Mouse (Mus musculus): ENCODE results near the gene Hes7. TPM values are rescaled to one million over a fixed set of nuclear protein-coding genes. Genes with fewer than 3 reads are reported as not detected.
"Not testable (repeated sequence)": the region's sequence is repeated elsewhere in the genome, so short reads cannot be mapped to it uniquely, and the experiment has no call there.

Gene Hes7
- total RNA-seq, 2 experiments from 2014 or later, result 0.18 to 0.36 TPM

DNA sequence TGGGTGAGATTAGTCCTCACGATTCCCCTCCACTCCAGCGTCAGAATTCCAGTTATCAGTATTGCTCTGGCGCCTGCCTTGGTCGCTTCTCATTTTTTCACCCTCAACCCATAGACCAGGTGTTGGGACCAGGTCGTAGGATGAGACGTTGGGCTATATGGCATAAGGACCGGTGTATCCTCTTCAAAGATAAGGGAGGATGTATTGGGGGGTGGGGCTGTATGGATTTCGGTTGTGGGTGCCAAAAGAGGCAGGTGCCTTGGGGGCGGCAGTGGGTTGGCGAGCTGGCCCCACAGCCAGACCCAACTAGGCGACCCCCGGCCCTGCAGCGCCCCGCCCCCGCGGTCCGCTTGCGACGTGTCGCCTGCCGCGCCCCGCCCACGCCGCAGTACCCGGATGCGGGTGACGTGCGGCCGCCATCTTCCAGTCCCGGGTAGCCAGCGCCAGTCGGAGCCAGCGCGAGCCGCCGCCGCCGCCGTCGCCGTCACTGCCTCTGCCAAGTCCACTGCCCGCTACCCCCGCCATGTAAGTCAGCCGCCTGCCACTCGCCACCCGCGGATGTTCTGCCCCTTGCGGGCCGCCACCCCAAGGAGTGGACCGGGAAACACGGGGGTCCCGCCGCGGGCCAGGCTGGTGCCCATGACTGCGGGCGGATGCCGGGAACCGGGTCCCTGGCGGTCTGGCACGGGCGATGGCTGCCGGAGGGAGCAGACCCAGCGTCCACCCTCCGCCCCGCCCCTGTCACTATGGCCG lies 31.9 kb upstream of the Hes7 start, which contains the start of gene Vamp2:
TSS of gene Vamp2 (plus strand) at position 388 of the 753 bp plus-strand sequence.
- peak; percentile 95 for DNase-seq

DNA sequence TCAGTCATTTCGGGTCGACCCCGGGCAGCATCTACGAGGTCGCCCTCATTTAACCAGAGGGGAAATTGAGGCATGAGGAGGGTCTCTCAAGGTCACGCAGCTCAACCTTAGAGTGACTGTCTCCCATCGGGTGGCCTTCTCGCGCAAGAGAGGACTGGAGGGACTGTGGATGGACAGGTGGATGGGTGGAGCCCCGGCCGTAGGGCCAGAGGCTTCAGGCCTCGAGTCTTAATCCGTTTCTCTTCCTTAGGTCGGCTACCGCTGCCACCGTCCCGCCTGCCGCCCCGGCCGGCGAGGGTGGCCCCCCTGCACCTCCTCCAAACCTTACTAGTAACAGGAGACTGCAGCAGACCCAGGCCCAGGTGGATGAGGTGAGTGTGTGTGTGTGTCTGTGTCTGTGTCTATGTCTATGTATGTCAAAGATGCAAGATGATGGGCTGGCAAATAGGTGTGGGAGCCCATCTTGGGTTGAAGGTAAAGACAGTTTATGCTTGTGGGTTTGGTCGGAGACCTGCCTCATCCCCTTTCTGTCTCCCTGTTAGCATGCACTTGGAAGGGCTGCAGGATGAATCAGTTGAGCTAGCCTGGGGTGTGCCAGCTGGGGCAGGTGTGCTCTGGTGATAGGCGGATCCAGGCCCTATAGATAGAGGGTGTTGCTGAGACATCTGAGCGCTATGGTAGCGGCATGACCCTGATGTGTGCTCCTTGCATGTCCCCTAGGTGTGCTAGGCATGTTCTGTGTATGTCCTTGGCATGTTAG lies 31.2 kb upstream of the Hes7 start:
- DNase-seq, result no peak

DNA sequence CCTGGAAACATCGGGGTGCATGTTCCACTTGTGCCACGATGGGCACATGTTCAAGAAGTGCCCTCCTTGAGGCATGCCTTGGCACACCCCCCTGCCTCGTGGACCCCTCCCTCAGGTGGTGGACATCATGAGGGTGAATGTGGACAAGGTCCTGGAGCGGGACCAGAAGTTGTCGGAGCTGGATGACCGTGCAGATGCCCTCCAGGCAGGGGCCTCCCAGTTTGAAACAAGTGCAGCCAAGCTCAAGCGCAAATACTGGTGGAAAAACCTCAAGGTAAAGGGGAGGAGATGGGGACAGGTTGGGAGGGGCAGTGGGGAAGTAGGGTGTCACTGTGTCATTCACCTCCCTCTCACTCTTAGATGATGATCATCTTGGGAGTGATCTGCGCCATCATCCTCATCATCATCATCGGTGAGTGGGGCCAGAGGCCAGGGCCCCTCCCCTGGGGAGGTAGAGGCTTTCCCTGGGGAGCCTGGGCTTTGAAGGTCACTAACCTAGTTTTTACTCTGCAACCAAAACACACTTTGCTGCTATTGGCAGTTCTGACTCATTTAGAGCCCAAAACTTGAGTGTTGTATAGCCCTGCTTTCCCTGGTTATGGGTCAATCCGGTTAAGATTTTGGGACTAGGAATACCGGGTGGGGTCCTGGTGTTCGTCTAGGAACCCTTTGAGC lies 30.5 kb upstream of the Hes7 start:
- DNase-seq, result peak; percentile 67

DNA sequence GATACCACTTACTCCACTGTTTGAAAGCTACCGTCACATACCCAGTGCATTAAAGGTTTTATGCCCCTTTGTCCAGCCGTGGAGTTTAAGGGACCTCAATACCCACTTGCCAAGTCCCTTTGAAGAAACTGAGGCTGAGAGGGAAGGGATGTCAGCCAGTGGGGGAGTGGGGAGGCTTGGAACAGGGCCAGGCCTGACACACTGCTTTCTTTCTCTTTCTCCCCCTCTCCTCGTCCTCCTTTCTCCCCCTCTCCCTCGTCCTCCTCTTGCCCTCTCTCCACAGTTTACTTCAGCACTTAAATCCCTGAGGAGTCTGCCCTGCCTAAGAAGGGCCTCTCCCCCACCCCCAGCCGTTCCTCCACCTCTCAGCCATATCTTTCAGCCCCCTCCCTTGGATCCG lies 29.8 kb upstream of the Hes7 start:
- no peak for DNase-seq

DNA sequence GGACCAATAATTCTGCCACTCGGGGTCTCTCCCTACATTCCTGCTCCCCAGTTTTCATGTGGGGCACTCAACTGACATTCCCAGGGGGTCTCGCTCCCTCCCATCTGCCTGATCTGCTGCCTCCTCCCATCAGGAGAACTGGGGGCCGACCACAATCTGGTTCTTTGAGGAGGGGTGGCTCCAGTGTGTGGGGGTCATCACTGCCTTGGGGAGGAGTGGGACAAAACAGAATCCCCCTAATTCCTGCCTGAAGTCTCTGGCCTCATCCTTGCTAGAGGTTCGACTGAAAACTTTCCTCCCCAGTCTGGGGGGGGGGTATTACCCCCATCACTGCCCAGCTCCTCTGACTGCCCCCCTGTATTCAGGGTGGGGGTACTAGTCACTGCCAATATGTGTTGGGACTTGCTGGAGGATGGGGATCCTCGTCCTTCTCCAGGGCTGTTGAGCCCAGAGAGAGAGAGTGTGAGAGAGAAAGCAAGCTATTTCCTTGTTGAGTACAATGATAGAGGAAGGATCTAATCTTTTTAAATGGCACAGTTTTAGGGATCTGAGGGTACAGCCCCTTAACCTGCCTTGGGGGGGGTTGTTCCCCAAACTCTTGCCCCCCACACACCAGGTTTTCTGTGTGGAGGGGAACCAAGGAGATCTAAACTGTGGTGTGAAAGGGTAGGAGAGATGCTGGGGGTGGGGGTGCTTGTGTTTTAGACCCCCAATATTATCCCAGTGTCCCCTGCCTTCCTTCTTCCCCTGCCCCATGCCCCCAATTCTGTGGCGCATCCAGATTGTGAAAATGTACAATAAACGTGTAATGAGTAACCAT lies 28.4 kb upstream of the Hes7 start:
- DNase-seq, result no peak

DNA sequence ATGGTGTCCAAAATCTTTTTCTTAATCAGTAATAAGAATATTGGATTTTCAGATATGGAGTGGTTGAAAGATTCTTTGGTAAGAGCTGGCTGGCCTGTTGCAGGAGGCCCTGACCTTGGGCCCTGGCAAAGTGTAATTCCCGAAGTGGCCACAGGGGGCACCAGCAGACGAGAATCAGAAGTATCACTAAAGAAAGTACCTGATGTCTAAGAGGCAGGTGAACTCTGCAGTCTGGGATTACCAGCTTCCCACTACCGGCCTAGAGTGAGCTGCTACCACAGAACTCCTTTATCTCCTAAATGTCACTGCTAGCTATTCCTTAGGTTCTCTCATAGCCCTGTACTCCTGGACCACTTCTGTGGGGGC lies 27.8 kb upstream of the Hes7 start:
- DNase-seq, result peak; percentile 95

DNA sequence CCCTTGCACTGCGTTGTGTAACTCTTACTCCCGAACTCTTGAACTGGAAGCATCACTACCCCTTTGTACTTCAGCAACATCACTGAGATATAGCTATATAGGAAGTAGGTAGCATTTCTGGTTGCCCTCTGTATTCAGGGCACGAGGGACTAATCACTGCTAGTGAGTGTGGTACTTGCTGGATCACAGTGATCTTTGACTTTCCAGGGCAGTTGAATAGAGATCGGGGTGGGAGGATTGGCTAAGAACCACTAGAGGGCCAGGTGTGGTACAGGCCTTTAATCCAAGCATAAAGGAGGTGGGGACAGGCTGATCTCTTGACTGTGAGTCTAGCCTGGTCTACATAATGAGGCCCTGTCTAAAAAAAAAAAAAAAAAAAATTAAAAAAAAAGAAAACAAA lies 27.3 kb upstream of the Hes7 start:
- no peak for DNase-seq

DNA sequence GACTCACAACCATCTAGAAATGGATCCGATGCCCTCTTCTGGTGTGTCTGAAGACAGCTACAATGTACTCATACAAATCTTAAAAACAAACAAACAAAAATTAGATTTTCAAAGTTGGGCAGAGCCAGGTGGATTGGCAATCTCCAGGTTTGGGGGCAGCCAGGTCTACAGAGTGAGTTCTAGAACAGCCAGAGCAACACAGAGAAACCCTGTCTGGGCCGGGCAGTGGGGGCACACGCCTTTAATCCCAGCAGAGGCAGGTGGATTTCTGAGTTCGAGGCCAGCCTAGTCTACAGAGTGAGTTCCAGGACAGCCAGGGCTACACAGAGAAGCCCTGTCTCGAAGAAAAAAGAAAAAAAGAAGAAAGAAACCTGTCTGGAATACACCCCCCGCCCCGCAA lies 26.3 kb upstream of the Hes7 start:
- DNase-seq, result not testable (repeated sequence)

DNA sequence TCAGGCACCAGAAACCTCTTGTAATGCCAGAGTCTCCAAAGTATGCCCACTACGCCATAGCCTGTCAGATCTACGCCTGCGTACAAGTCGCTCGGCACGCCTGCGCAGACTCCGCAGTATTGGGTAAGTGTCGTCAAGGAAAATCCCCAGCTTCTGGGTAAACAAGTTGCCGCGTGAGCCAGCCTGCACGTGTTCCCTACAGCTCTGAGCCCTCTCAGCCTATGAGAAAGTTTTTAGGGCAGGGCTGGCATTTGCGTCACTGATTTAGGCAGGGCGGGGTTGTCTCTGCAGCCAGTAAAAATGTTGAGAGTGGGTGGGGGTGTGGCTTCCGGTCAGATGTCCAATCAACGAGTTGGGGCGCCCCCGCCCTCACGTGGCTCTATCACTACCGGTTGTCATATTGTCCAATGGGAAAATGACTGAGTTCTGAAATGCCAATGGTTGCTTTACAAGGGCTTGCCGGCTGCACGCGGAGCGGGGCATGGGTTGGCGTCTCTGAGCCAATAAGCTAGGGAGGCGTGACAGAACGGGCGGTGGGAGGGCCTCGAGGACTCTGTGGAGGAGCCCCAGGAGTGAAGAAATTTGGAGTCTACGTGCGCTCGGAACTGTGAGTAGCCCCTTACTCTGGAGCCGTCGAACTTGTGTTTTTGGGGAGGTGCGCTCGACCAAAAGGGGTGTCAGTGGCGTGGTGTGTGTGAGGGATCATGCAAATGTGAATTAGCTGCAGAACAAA lies 25.3 kb upstream of the Hes7 start, which contains the start of gene Per1:
TSS of gene Per1 (plus strand) at position 521 of the 733 bp plus-strand sequence.
- peak; percentile 97 for DNase-seq

DNA sequence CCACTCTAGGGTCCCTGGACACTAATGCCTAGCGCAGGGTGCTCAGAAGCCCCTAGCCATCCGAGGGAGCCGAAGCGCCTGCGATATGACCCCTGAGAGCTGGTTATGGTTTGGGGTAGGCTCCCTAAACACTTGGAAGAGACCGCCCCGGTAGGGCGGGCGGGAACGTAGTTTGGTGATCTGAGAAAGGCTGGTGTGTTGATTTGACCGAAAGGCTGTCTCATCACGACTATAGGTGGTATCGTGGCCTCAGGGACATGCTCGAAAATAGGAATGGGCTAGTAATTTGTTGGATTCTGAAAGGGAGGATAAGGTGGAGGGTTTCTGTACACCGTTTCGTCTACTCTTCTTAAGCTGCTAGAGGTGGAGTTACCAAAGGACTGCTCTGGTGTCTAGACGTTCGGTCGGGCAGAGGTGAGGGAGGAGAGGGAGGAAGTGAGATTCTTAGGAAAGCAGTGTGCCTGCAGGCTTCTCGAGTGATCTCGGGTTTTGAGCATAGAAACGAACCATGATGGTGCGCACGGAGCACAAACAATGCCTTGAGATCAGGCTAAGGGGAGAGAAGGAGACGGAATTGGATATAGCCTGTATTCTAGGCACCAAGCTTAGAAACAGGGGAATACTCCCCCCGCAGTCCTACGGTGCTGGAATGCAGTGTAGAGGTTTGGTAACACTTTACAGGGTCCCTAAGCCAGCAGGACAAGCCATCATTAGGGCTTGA lies 24.5 kb upstream of the Hes7 start:
- DNase-seq, result peak; percentile 54

DNA sequence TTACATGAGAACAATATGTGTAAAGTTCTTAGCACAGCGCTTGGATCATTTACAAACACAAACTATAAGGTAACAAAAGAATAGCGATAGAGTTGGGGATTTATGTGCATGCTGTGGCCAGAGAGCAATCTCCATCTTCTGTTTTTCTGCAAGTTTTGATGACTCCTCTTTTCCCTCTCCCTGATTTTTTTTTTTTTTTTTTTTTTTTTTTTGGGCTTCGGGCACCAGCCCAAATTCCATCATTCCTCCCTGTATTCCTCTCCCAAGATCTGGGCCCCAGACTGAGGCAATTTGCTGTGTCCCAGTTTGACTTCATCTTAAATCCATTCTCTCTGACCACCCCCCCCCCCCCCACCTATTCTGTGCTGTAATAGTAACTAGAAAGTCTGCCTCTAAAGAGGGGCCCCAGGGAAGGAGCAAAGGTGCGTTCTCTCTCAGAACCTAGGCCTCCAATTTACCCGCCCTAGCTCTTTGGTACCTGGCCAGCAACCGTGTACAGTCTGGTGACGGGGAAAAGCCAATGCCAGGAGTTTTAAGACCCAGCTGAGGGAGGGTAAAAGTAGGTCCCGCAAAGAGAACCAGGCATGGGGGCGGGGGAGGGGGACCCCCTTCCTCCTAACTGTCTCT lies 23.7 kb upstream of the Hes7 start:
- no peak for DNase-seq

DNA sequence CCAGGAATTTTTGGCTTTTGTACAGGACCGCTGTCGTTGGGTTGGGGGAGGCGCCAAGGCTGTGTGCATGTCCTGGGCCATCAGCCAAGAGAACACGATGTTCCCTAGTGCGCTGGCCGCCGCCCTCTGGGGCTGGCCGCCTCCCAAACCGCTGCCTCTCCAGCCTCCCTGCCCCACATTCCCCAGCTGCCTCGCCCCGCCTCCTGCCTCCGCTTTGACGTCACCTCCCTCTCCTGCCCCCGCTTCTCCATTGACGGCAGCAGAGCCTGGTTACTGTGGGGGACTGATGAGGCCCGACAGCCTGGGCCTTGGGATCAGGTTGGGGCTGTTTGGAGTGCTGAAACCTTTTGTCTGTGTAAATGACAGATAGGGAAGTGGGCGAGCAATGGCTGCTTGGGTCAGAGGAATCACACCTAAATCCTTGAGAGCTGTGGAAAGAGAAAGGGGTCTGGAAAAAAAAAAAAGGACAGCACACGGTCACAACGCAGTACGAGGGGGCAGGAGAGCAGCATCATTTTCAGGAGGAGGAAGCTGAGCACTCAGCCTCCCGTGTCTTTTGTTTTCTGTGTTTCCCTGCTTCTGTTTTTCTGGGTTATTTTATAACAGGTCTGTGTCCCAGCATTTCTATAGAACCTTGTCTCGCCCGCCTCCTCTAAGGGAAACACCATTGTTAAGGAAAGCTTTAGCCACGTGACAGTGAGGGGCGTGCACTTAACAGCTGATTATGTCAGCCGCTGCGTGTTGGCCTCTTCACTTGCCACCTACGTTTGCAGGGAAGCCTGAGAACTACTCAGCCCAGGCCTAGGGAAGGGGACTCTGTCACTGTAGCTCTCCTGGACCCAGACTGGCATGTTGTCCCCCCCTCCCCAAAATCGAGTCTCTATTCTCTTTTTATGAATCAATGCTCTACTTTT lies 23.0 kb upstream of the Hes7 start:
- DNase-seq, result peak; percentile 100

DNA sequence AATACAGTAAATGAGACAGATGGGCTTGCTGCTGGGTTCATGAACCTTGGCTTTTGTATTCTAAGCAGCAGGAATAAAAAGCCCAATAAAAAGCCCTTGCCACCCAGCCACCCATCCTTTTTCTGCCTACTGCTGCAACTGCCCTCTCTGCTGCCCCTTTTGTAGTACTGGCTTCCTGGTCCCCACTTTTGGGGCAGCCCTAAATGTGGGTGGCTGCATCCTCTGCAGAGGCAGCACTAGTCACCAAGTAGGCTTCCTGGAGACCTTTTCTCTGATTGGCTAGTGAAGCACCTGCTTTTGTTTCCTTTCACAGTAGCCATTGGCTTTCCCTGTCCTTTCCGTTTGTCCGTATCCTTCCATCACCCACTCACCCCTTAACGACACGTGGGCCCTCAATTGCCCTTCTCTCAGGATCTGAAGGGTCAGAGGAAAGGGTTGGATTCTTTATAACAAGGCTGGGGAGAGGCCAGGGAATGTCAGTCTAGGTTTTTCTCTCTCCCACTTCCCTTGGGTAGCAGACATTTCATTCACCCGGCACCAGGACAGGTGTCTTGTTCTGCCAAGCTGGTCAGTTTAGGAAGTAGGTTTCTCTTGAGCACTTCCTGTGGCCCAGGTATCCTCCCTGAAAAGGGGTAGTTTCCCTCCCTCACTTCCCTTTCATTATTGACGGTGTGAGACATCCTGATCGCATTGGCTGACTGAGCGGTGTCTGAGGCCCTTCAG lies 22.0 kb upstream of the Hes7 start:
- no peak for DNase-seq

DNA sequence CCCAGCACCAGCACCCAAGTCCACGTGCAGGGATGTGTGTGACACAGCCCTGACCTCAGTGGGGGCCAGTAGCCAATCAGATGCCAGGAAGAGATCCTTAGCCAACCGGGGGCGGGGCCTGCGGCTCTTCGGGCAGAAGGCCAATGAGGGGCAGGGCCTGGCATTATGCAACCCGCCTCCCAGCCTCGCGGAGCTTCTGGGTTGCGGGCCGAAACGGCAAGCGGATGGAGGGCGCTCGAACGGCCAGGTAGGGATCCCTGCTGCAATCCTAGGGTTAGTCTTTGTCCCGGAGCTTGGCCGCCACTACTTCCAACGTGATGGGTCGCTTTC lies 21.5 kb upstream of the Hes7 start:
- peak; percentile 99 for DNase-seq

DNA sequence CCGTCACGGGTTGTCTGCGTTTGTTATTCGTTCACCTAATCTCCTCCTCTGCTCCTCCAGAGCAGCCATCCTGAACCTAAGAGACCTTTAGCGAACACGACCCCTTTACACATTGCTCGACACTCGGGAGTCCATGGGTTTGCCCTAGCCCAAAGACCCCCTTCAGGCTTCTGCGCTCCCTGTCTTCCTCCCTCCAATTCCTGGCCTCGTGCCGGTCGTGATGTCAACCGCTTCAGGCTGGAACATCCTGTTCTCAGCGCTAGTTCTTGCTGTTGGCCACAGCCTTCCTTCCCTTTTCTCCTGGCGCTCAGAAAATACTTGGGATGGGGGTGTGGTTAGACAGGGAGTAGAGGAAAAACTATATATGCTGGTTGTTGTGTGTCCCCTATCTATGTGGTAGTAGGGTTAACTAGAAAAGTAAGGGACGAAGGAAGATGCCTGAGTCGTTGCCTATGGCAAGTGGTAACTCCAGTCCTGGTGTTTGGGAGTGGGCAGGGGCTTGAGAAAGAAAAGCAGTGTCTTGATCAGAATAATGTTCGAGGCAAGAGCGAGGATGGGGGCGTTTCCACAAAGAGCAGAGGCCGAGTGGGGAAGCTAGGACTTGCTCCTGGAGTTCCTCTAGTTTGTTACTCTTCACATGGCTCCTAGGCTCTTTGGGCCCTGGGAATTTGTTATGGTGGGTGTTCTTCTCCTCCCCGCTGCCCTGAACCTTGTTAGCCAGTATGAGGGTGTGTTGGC lies 20.9 kb upstream of the Hes7 start:
- DNase-seq, result peak; percentile 85

DNA sequence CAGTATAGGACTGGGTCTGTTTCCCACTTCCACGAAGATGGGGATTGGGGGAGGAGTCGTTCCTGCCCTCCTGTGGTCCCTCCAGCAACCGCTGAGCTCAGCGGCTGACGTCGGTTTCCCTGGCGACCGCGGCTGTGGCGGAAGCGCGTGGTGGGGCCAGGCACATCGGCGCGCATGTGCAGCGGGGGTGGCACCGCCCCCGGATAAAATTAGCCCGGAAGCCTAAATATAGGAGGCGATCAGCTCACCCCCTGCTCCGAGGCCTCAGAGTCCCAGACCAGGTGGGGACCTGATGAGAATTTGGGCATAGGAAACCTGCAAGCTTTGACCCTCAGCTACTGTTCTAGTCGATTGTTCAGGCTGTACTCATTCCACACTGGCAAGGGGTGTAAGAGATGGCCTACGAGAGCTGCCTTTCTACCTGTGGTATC lies 20.3 kb upstream of the Hes7 start:
- peak; percentile 97 for DNase-seq

DNA sequence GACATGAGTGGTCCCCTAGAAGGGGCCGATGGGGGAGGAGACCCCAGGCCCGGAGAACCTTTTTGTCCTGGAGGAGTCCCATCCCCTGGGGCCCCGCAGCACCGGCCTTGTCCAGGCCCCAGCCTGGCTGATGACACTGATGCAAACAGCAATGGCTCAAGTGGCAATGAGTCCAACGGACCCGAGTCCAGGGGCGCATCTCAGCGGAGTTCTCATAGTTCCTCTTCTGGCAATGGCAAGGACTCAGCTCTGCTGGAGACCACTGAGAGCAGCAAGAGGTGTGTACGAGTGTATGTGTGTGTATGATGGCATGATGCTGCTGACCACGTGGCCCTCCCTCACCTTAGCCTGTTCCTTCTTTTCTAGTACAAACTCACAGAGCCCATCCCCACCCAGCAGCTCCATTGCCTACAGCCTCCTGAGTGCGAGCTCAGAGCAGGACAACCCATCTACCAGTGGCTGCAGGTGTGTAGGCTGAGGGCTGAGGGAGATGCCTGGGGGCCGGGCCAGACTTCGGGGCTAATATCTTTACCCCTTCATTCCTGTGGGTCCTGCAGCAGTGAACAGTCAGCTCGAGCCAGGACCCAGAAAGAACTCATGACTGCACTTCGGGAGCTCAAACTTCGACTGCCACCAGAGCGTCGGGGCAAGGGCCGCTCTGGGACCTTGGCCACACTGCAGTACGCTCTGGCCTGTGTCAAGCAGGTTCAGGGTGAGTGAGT lies 19.4 kb upstream of the Hes7 start:
- DNase-seq, result no peak
